Mouse (Mus musculus): ENCODE data around the gene Tbcc.
"Not testable (repeated sequence)": the region's sequence is repeated elsewhere in the genome, so short reads cannot be mapped to it uniquely, and the experiment has no call there.

The Tbcc gene

DNA sequence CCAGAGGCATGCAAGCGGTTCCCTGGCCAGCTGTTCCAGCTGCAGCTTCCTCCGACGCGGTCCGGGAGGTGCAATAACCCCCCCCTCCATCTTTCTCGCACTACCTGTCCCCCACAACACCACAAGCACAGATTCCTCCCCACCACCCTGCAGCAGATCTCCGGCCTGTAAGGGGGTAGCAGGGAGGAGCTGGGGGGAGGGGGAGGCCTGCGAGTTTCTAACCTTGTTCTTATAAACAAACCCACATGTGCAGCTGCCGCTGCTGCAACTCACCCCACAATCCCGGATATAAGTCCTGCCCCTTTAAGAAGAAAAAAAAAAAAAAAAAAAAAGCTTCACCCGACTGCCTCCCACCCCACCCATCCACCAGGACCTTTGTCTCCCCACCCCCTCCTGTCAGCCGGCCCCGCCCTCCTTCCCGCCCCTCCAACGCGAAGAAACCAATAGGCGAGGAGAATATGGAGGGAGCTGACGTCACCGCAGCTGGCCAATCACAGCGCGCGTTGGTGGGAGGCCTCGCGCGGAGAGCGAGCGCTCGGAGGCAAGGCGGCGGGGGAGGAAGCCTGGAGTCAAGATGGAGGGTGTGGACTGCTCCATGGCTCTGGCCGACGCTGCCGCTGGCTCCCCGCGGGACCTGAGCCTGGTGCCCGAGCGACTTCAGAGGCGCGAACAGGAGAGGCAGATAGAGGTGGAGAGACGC lies at the start of gene Tbcc:
Tbcc (plus strand) TSS at position 569 of the 700 bp plus-strand sequence.
- in situ Hi-C loops (cut with MboI; ENCODE audit: low pct_unique_long_range_greater_than_20kb in 1 of 2, low sequenced_read_pairs in 2 of 2, unreplicated experiment in 1 of 2) = no loop called here

DNA sequence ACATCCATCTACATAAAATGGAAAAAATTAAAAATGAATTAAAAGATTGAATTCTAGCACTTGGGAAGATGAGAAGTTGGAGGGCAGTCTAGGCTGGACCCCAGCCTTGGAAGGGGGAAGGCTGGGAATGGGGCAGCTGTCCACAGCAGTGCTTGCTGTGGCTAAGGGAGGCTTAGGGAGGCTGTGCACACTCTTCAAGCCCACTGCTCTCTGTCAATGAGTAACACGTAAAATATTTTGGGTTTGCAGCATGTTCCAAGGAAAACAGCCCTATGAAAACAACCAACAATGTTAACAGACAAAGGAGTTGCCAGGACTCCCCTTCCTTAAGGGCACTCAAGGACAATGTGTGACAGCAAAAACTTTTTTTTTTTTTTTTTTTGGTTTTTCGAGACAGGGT lies 47.5 kb upstream of the Tbcc start:
- in situ Hi-C loops (cut with MboI; ENCODE audit: low pct_unique_long_range_greater_than_20kb in 1 of 2, low sequenced_read_pairs in 2 of 2, unreplicated experiment in 1 of 2) = no loop called here

- in situ Hi-C loops (cut with MboI; ENCODE audit: low pct_unique_long_range_greater_than_20kb in 1 of 2, low sequenced_read_pairs in 2 of 2, unreplicated experiment in 1 of 2) = no loop called here
These were observed 46.8 kb upstream of the Tbcc start for GRCm38 (mm10) chr17:46843716-46844115.

DNA sequence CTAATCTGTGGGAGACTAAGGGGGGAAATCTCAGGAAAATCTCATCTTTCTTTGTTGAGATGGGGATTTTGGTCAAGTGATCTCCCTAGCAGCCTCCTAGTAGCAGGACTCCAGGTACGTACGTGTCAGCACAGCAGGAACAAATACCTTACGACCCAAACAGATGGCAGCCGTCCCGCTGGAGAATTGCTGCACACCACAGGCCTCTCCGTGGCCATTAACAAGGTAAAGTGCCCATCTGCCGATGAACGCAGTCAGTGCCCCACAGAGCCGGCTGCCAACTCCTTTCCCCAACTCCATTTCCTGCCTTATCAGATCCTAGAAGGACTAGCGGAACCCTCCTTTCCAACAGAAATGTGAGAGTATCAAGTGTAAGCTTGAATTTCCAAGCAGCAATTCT lies 45.7 kb upstream of the Tbcc start:
- in situ Hi-C loops (cut with MboI; ENCODE audit: low pct_unique_long_range_greater_than_20kb in 1 of 2, low sequenced_read_pairs in 2 of 2, unreplicated experiment in 1 of 2) = no loop called here

- in situ Hi-C loops (cut with MboI; ENCODE audit: low pct_unique_long_range_greater_than_20kb in 1 of 2, low sequenced_read_pairs in 2 of 2, unreplicated experiment in 1 of 2) = no loop called here
These were observed 45.2 kb upstream of the Tbcc start for GRCm38 (mm10) chr17:46845262-46845661.

DNA sequence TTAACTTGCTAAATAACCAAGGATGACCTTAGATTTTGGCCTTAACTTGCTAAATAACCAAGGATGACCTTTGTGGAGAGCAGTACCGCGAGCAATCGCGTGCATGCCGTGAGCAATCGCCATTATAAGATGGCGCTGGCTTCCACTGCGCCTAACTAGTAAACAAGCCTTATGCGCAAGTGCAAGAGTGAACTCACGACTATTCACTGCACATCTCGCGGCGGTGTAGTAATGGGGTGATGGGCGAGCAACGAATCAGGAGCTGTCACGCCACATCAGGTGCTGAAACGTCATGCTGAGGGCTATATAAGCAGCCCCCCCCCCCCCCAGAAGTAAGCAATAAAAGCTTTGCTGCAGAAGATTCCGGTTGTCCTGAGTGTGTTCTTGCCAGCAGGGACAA lies 43.9 kb upstream of the Tbcc start:
- in situ Hi-C loops (cut with MboI; ENCODE audit: low pct_unique_long_range_greater_than_20kb in 1 of 2, low sequenced_read_pairs in 2 of 2, unreplicated experiment in 1 of 2) = not testable (repeated sequence)

- in situ Hi-C loops (cut with MboI; ENCODE audit: low pct_unique_long_range_greater_than_20kb in 1 of 2, low sequenced_read_pairs in 2 of 2, unreplicated experiment in 1 of 2) = no loop called here
These were observed 43.3 kb upstream of the Tbcc start for GRCm38 (mm10) chr17:46847206-46847605.

DNA sequence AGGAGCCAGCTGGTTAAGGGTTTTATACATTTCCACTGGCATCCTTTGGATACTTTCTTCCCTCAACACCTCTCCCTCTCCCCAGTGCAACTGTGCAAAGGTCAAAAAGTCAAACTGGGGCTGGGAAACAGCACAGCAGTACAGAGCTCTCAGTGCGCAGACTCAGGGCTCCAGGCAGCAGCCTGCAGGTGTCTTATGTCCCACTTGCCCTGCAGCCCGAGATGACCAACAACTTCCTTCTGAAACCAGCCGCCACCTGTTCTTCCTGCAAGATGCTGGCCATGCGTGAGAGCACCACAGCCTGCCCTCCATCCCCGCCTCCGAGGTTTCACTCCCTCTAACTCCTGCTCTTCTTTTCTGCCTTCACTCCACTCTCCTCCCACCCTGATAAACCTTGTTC lies 37.8 kb upstream of the Tbcc start:
- in situ Hi-C loops (cut with MboI; ENCODE audit: low pct_unique_long_range_greater_than_20kb in 1 of 2, low sequenced_read_pairs in 2 of 2, unreplicated experiment in 1 of 2) = no loop called here

DNA sequence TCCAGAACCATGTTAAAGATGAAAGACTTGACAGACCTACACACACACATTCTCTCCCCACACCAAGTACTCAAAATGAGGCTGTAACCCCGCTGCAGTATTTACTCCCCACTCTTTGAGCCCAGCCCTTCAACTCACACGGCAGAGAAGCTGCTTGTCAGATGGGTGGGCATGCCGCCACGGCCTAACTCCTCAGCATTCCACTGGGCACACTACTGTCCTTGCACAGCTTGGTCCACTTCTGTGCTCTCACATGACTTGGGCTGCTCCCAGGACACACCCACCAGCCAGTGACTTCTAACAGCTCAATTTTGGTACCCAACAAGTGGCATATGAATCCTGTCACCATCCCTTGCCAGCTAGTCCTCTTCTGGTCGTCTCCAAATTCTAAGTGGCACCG lies 37.2 kb upstream of the Tbcc start:
- in situ Hi-C loops (cut with MboI; ENCODE audit: low pct_unique_long_range_greater_than_20kb in 1 of 2, low sequenced_read_pairs in 2 of 2, unreplicated experiment in 1 of 2) = no loop called here

DNA sequence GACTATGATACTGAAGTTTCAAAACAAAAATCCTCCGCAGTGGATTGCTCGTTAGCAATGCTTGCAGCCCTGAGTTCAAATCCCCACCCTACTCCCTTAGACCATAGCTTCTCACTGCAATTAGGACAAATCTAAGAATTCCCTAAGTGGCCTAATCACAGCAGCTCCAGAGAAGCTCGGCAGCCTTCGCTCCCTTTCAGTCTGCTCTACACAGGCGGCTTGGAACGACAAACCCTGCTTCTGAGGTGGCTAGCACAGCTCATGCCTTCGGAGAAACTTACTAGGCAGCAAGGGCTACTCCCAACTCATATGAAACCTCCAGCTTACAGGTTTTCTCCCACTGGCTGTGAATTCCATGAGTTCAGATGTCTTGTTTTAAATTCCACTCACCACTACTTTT lies 36.4 kb upstream of the Tbcc start:
- in situ Hi-C loops (cut with MboI; ENCODE audit: low pct_unique_long_range_greater_than_20kb in 1 of 2, low sequenced_read_pairs in 2 of 2, unreplicated experiment in 1 of 2) = no loop called here

DNA sequence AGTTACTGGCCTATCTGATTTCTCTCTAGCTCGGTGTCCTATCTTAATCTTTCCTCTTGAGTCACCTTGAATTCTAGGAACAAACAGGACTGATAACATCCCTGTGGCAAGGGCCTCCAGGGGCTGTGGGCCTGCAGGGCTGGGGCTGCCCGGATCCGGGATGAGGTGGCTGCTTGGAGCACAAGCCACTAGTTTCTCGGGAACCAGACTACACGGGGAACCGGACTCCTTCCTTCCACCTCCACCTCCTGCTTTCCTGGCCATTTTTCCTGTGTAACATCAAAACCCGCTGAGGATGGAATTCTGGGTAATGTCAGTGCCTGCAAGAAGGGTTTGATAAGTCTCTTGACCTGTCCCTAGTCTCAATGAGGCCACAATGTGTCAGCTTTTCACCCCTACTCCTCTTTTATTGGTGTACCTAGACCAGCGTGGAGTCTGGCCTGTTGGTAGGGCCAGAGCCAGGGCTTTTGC lies 35.8 kb upstream of the Tbcc start:
- in situ Hi-C loops (cut with MboI; ENCODE audit: low pct_unique_long_range_greater_than_20kb in 1 of 2, low sequenced_read_pairs in 2 of 2, unreplicated experiment in 1 of 2) = no loop called here

- in situ Hi-C loops (cut with MboI; ENCODE audit: low pct_unique_long_range_greater_than_20kb in 1 of 2, low sequenced_read_pairs in 2 of 2, unreplicated experiment in 1 of 2) = no loop called here
These were observed 35.0 kb upstream of the Tbcc start for GRCm38 (mm10) chr17:46855328-46856106.

GRCm38 (mm10) chr17:46856107-46856388 lies 34.4 kb upstream of the Tbcc start:
- in situ Hi-C loops (cut with MboI; ENCODE audit: low pct_unique_long_range_greater_than_20kb in 1 of 2, low sequenced_read_pairs in 2 of 2, unreplicated experiment in 1 of 2) = no loop called here

- in situ Hi-C loops (cut with MboI; ENCODE audit: low pct_unique_long_range_greater_than_20kb in 1 of 2, low sequenced_read_pairs in 2 of 2, unreplicated experiment in 1 of 2) = no loop called here
These were observed 33.8 kb upstream of the Tbcc start for GRCm38 (mm10) chr17:46856471-46857360.

GRCm38 (mm10) chr17:46857361-46857902 lies 33.1 kb upstream of the Tbcc start:
- in situ Hi-C loops (cut with MboI; ENCODE audit: low pct_unique_long_range_greater_than_20kb in 1 of 2, low sequenced_read_pairs in 2 of 2, unreplicated experiment in 1 of 2) = no loop called here

- in situ Hi-C loops (cut with MboI; ENCODE audit: low pct_unique_long_range_greater_than_20kb in 1 of 2, low sequenced_read_pairs in 2 of 2, unreplicated experiment in 1 of 2) = no loop called here
These were observed 32.4 kb upstream of the Tbcc start, which contains the start of gene Bicral for GRCm38 (mm10) chr17:46857903-46858748. TSS of gene Bicral (minus strand) at chr17:46858482.

- in situ Hi-C loops (cut with MboI; ENCODE audit: low pct_unique_long_range_greater_than_20kb in 1 of 2, low sequenced_read_pairs in 2 of 2, unreplicated experiment in 1 of 2) = no loop called here
These were observed 31.6 kb upstream of the Tbcc start for GRCm38 (mm10) chr17:46858749-46859444.
